Mouse (Mus musculus): Measurements from ENCODE around the gene Ugt1a9.
"Not testable (repeated sequence)": the region's sequence is repeated elsewhere in the genome, so short reads cannot be mapped to it uniquely, and the experiment has no call there.

Ugt1a9 gene

GRCm38 (mm10) chr1:88223591-88223990 lies 153.0 kb downstream of the Ugt1a9 start:
- no peak for DNase-seq

- no peak for DNase-seq
Observed at GRCm38 (mm10) chr1:88224029-88224776, 153.6 kb downstream of the Ugt1a9 start.

GRCm38 (mm10) chr1:88225301-88225700 lies 154.7 kb downstream of the Ugt1a9 start:
- not testable (repeated sequence) for DNase-seq

- no peak for DNase-seq
Observed at GRCm38 (mm10) chr1:88225741-88226140, 155.1 kb downstream of the Ugt1a9 start.

GRCm38 (mm10) chr1:88226670-88227379 lies 156.2 kb downstream of the Ugt1a9 start, which contains the start of gene Mroh2a:
TSS of gene Mroh2a (plus strand) at chr1:88226986.
- DNase-seq: no peak

- DNase-seq: no peak
Observed at GRCm38 (mm10) chr1:88227482-88227881, 156.9 kb downstream of the Ugt1a9 start.

- no peak for DNase-seq
Observed at GRCm38 (mm10) chr1:88228121-88228520, 157.5 kb downstream of the Ugt1a9 start.

- no peak for DNase-seq
Observed at GRCm38 (mm10) chr1:88229566-88229965, 159.0 kb downstream of the Ugt1a9 start.

- DNase-seq: no peak
Observed at GRCm38 (mm10) chr1:88229986-88230385, 159.4 kb downstream of the Ugt1a9 start.

- no peak for DNase-seq
Observed at GRCm38 (mm10) chr1:88230421-88230820, 159.8 kb downstream of the Ugt1a9 start.

- DNase-seq: no peak
Observed at GRCm38 (mm10) chr1:88230981-88231802, 160.6 kb downstream of the Ugt1a9 start.

- DNase-seq: no peak
Observed at GRCm38 (mm10) chr1:88231803-88232499, 161.4 kb downstream of the Ugt1a9 start.

- no peak for DNase-seq
Observed at GRCm38 (mm10) chr1:88232664-88233380, 162.2 kb downstream of the Ugt1a9 start.

GRCm38 (mm10) chr1:88233421-88234247 lies 163.0 kb downstream of the Ugt1a9 start:
- no peak for DNase-seq

GRCm38 (mm10) chr1:88234248-88234610 lies 163.6 kb downstream of the Ugt1a9 start:
- no peak for DNase-seq

GRCm38 (mm10) chr1:88234646-88235045 lies 164.0 kb downstream of the Ugt1a9 start:
- DNase-seq: no peak

- no peak for DNase-seq
Observed at GRCm38 (mm10) chr1:88235046-88235893, 164.7 kb downstream of the Ugt1a9 start.

GRCm38 (mm10) chr1:88235894-88236415 lies 165.4 kb downstream of the Ugt1a9 start:
- DNase-seq: no peak

GRCm38 (mm10) chr1:88237311-88237710 lies 166.7 kb downstream of the Ugt1a9 start:
- DNase-seq: no peak

GRCm38 (mm10) chr1:88238771-88239170 lies 168.2 kb downstream of the Ugt1a9 start:
- DNase-seq: no peak
